Mouse (Mus musculus) hindbrain, embryonic 14.5 days (tissue): ENCODE data around the gene Zscan20. TPM values are rescaled to one million over a fixed set of nuclear protein-coding genes. Genes with fewer than 3 reads are reported as not detected.

Source experiments
- ATAC-seq: fragments of 200-750 bp; cut with Nextera tagmentation; 2 replicates; pipeline ENCODE4 v1.8.0; 2017; ENCODE audit warnings: moderate number of reproducible peaks, mild to moderate bottlenecking, moderate TSS enrichment, moderate library complexity; ENCODE audit not compliant: low FRiP score
- DNase-seq: peaks from one replicate; pipeline ENCODE4 v3.0.0-alpha.2; 2015; ENCODE audit warnings: low spot score
- H3K27ac ChIP-seq: fragments of 300-500 bp; sonication (generic); 2 replicates; pipeline ENCODE4 v1.5.1; 2014; ENCODE audit warnings: mild to moderate bottlenecking, moderate library complexity
- H3K27me3 ChIP-seq: fragments of 300-500 bp; sonication (generic); 2 replicates; pipeline ENCODE4 v1.6.1; 2014; ENCODE audit warnings: mild to moderate bottlenecking, low read length, mixed read lengths; ENCODE audit not compliant: control insufficient read depth, insufficient read depth
- H3K36me3 ChIP-seq: fragments of 300-500 bp; sonication (generic); replicated peaks from 2 replicates; pipeline ENCODE4 v1.6.1; 2014; ENCODE audit not compliant: control insufficient read depth, insufficient read depth
- H3K4me1 ChIP-seq: fragments of 300-500 bp; sonication (generic); replicated peaks from 2 replicates; pipeline ENCODE4 v1.6.1; 2014; ENCODE audit warnings: antibody characterized with exemption, low read length, mixed read lengths; ENCODE audit not compliant: control insufficient read depth, insufficient read depth
- H3K4me2 ChIP-seq: fragments of 300-500 bp; sonication (generic); replicated peaks from 2 replicates; pipeline ENCODE4 v1.6.1; 2014; ENCODE audit warnings: mild to moderate bottlenecking, moderate library complexity
- H3K4me3 ChIP-seq: fragments of 300-500 bp; sonication (generic); replicated peaks from 2 replicates; pipeline ENCODE4 v1.5.1; 2014; ENCODE audit warnings: mild to moderate bottlenecking, low read length
- H3K9ac ChIP-seq: fragments of 300-500 bp; sonication (generic); 2 replicates; pipeline ENCODE4 v1.6.1; 2014
- H3K9me3 ChIP-seq: fragments of 300-500 bp; sonication (generic); 2 replicates; pipeline ENCODE4 v1.6.1; 2016; ENCODE audit warnings: low read length; ENCODE audit not compliant: control insufficient read depth
- WGBS: fragments of 180-500 bp; shearing (Covaris S2); extraction: QIAGEN DNeasy Blood & Tissue Kit; methylation state at CpG from one replicate; pipeline ENCODE4 v1.1.7; 2014; 5-methylcytosine and 5-hydroxymethylcytosine counted together
- polyA plus RNA-seq: library from polyadenylated mRNA; unstranded; fragments of >200 nt; fragmentation: Nextera tagmentation; extraction: Ambion mirVana; gene quantifications from 2 replicates; pipeline ENCODE4 v1.2.1, GENCODE M21; 2014

Zscan20 gene
- polyA plus RNA-seq, result 3.4 and 4.4 TPM in 2 replicates

GRCm38 (mm10) chr4:128609925-128610402 lies at the start of gene Zscan20:
TSS of gene Zscan20 (minus strand) at chr4:128610098.
- Histone ChIP-seq H3K4me1 (peaks cover 14% of the 10 kb centered on the region), H3K4me2 (peak within 1 kb of the TSS; percentile 61), H3K27ac (no peak within 1 kb of the TSS), H3K27me3 (no peaks in the 10 kb centered on the region), H3K9ac (peak within 1 kb of the TSS; percentile 55), H3K4me3 (peak within 1 kb of the TSS; percentile 49), H3K36me3 (no peaks in the 10 kb centered on the region), H3K9me3 (no peaks in the 10 kb centered on the region)
- ATAC-seq (peak; percentile 98), DNase-seq (peak; percentile 97)
- 0% methylated on average over 24 of the region's 24 CpGs for WGBS

GRCm38 (mm10) chr4:128655446-128655845 lies 45.5 kb upstream of the Zscan20 start:
- no peak for ATAC-seq
- H3K9ac ChIP-seq, result peak overlapping the region; percentile 79
- H3K4me1 ChIP-seq, result peaks cover 31% of the 10 kb centered on the region
- peak overlapping the region; percentile 77 for H3K4me3 ChIP-seq
- H3K4me2 ChIP-seq, result peak overlapping the region; percentile 80
- H3K27me3 ChIP-seq, result no peaks in the 10 kb centered on the region
- no peak for DNase-seq
- H3K27ac ChIP-seq, result peak overlapping the region; percentile 94
- H3K36me3 ChIP-seq, result no peaks in the 10 kb centered on the region
- WGBS, result 4% methylated on average over 12 of the region's 12 CpGs
- H3K9me3 ChIP-seq, result no peaks in the 10 kb centered on the region

- H3K36me3 ChIP-seq, result no peaks in the 10 kb centered on the region
- no peaks in the 10 kb centered on the region for H3K27me3 ChIP-seq
- DNase-seq, result peak; percentile 93
- WGBS, result under 1% methylated on average over 67 of the region's 85 CpGs
- H3K9ac ChIP-seq, result peak within 1 kb of the TSS; percentile 79
- H3K4me2 ChIP-seq, result peak within 1 kb of the TSS; percentile 80
- H3K27ac ChIP-seq, result peak within 1 kb of the TSS; percentile 94
- H3K4me3 ChIP-seq, result peak within 1 kb of the TSS; percentile 77
- ATAC-seq, result peak; percentile 97
- H3K4me1 ChIP-seq, result peaks cover 31% of the 10 kb centered on the region
- H3K9me3 ChIP-seq, result no peaks in the 10 kb centered on the region
Measured at GRCm38 (mm10) chr4:128654505-128655381, 44.8 kb upstream of the Zscan20 start, which contains the start of gene Phc2. TSS of gene Phc2 (plus strand) at chr4:128654702.

- Histone ChIP-seq H3K9me3 (no peaks in the 10 kb centered on the region), H3K27ac (peak overlapping the region; percentile 63), H3K36me3 (no peaks in the 10 kb centered on the region), H3K9ac (no peak overlapping the region), H3K4me2 (no peak overlapping the region), H3K4me1 (peaks cover 31% of the 10 kb centered on the region), H3K4me3 (no peak overlapping the region), H3K27me3 (no peaks in the 10 kb centered on the region)
- ATAC-seq (no peak), DNase-seq (no peak)
- WGBS, result 41% methylated on average over 5 of the region's 5 CpGs
Measured at GRCm38 (mm10) chr4:128652584-128653298, 42.8 kb upstream of the Zscan20 start.

- H3K4me1 ChIP-seq, result peaks cover 25% of the 10 kb centered on the region
- no peak overlapping the region for H3K9ac ChIP-seq
- WGBS, result 73% methylated on average over 3 of the region's 3 CpGs
- H3K36me3 ChIP-seq, result no peaks in the 10 kb centered on the region
- ATAC-seq, result no peak
- no peak for DNase-seq
- H3K4me3 ChIP-seq, result no peak overlapping the region
- no peak overlapping the region for H3K27ac ChIP-seq
- no peak overlapping the region for H3K4me2 ChIP-seq
- H3K9me3 ChIP-seq, result no peaks in the 10 kb centered on the region
- H3K27me3 ChIP-seq, result no peaks in the 10 kb centered on the region
Measured at GRCm38 (mm10) chr4:128651530-128651929, 41.6 kb upstream of the Zscan20 start.

GRCm38 (mm10) chr4:128648567-128649255 lies 38.8 kb upstream of the Zscan20 start:
- H3K36me3 ChIP-seq, result no peaks in the 10 kb centered on the region
- WGBS, result 59% methylated on average over 8 of the region's 8 CpGs
- no peaks in the 10 kb centered on the region for H3K27me3 ChIP-seq
- no peak overlapping the region for H3K27ac ChIP-seq
- DNase-seq (no peak), ATAC-seq (no peak)
- peaks cover 9% of the 10 kb centered on the region for H3K4me1 ChIP-seq
- no peaks in the 10 kb centered on the region for H3K9me3 ChIP-seq
- H3K9ac ChIP-seq, result no peak overlapping the region
- no peak overlapping the region for H3K4me2 ChIP-seq
- no peak overlapping the region for H3K4me3 ChIP-seq

GRCm38 (mm10) chr4:128646762-128647161 lies 36.9 kb upstream of the Zscan20 start:
- H3K36me3 ChIP-seq, result no peaks in the 10 kb centered on the region
- DNase-seq, result no peak
- no peak overlapping the region for H3K4me2 ChIP-seq
- 58% methylated on average over 7 of the region's 7 CpGs for WGBS
- no peak for ATAC-seq
- no peak overlapping the region for H3K27ac ChIP-seq
- no peaks in the 10 kb centered on the region for H3K9me3 ChIP-seq
- no peaks in the 10 kb centered on the region for H3K27me3 ChIP-seq
- no peak overlapping the region for H3K4me3 ChIP-seq
- H3K9ac ChIP-seq, result no peak overlapping the region
- H3K4me1 ChIP-seq, result no peaks in the 10 kb centered on the region; the same call in 1 of the 2 replicates

- H3K27ac ChIP-seq, result no peak overlapping the region
- no peak for ATAC-seq
- H3K9ac ChIP-seq, result no peak overlapping the region
- no peak overlapping the region for H3K4me3 ChIP-seq
- DNase-seq, result no peak
- no peaks in the 10 kb centered on the region for H3K27me3 ChIP-seq
- H3K9me3 ChIP-seq, result no peaks in the 10 kb centered on the region
- H3K4me1 ChIP-seq, result no peaks in the 10 kb centered on the region
- no peaks in the 10 kb centered on the region for H3K36me3 ChIP-seq
- WGBS, result 83% methylated on average over 6 of the region's 6 CpGs
- no peak overlapping the region for H3K4me2 ChIP-seq
Measured at GRCm38 (mm10) chr4:128645896-128646295, 36.0 kb upstream of the Zscan20 start.
